Mouse (Mus musculus) G1E (cell line): ENCODE results near the gene Plekho2. TPM values are rescaled to one million over a fixed set of nuclear protein-coding genes. Genes with fewer than 3 reads are reported as not detected.

Source experiments
- ATAC-seq: 2 replicates; pipeline ENCODE4 v1.8.0; 2016; ENCODE audit warnings: mild to moderate bottlenecking; ENCODE audit not compliant: insufficient number of reproducible peaks, poor library complexity, low FRiP score, severe bottlenecking; ENCODE audit errors: extremely low read depth
- DNase-seq: peaks from one replicate; pipeline ENCODE4 v3.0.0; 2012; ENCODE audit warnings: low spot score
- H3K27me3 ChIP-seq: 2 replicates; pipeline ENCODE4 v1.6.1; 2012; ENCODE audit warnings: mild to moderate bottlenecking, low read length, inconsistent platforms; ENCODE audit not compliant: insufficient read depth
- H3K36me3 ChIP-seq: replicated peaks from 2 replicates; pipeline ENCODE3; 2012; ENCODE audit warnings: mild to moderate bottlenecking, inconsistent platforms
- H3K4me1 ChIP-seq: 2 replicates; pipeline ENCODE4 v1.6.1; 2012; ENCODE audit warnings: low read depth, low read length, inconsistent platforms, mixed read lengths; ENCODE audit not compliant: insufficient read depth
- H3K4me3 ChIP-seq: 2 replicates; pipeline ENCODE4 v1.5.1; 2012; ENCODE audit warnings: low read depth, mild to moderate bottlenecking, inconsistent platforms, low read length, moderate library complexity, mixed read lengths
- H3K9me3 ChIP-seq: replicated peaks from 2 replicates; pipeline ENCODE4 v1.6.1; 2012; ENCODE audit warnings: inconsistent platforms
- CTCF ChIP-seq: IDR thresholded peaks from 2 replicates; pipeline ENCODE4 v1.5.1; 2012; ENCODE audit warnings: low read depth, low read length, inconsistent platforms, mixed read lengths
- GATA1 ChIP-seq: IDR thresholded peaks from 2 replicates; pipeline ENCODE4 v1.6.1; 2012; ENCODE audit warnings: borderline replicate concordance, low read length, inconsistent platforms, mixed read lengths
- GATA2 ChIP-seq: IDR thresholded peaks from 2 replicates; pipeline ENCODE4 v1.6.1; 2012; ENCODE audit warnings: low read depth, low read length, inconsistent platforms, borderline replicate concordance
- POLR2AphosphoS5 ChIP-seq: IDR thresholded peaks from 2 replicates; pipeline ENCODE4 v1.6.1; 2012; ENCODE audit warnings: low read depth, low read length, inconsistent platforms; ENCODE audit not compliant: insufficient replicate concordance
- TAL1 ChIP-seq: conservative IDR thresholded peaks from 2 replicates; pipeline ENCODE4 v1.6.1; 2012; ENCODE audit warnings: low read depth, low read length, inconsistent platforms, mixed read lengths
- polyA plus RNA-seq: library from polyadenylated mRNA; stranded (reverse); fragments of >175 nt; gene quantifications from 2 replicates; pipeline ENCODE4 v1.2.3, GENCODE M21; 2012
- total RNA-seq, 2 experiments: library from RNA; stranded (forward) in 1 of 2; stranded (reverse) in 1 of 2; fragments of 200-1000 nt in 1 of 2; fragments of >200 nt in 1 of 2; fragmentation: Nextera tagmentation in 1 of 2; gene quantifications; 2 replicates each; pipeline ENCODE4 v1.2.3; 2014 to 2017

The Plekho2 gene
- total and polyA plus RNA-seq, 3 experiments, result 16.8 to 35.4 (median 26.9) TPM

DNA sequence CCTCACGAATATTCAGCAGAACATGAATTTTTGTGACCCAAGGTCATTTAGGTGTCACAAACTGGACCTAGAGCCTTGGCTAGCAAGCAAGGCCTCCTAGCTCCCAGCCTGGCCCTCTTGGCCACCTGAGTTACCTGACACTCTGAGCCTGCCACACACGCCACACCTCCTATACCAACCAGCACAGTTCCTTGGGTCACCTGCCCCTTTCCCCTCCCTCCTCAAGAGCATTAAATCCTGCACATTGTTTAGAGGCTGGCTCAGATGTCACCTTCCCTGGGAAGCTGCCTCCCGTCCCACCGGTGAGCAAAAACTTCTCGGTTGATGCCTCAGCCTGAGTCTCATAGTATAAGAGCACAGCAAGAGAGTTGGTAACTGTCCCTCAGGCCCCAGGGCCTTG, 48.6 kb downstream of the Plekho2 start:
- TF ChIP-seq TAL1 (no peak), GATA2 (no peak), CTCF (no peak), POLR2AphosphoS5 (no peak), GATA1 (no peak)
- Histone ChIP-seq H3K9me3 (no peaks in the 10 kb centered on the region), H3K4me3 (no peak overlapping the region), H3K36me3 (no peaks in the 10 kb centered on the region), H3K4me1 (peaks cover 42% of the 10 kb centered on the region), H3K27me3 (peaks cover 28% of the 10 kb centered on the region; the same call in 1 of the 2 replicates)
- DNase-seq (no peak), ATAC-seq (no peak)

GRCm38 (mm10) chr9:65529659-65530058, 50.2 kb downstream of the Plekho2 start:
- 0 out of 2 replicates have a peak, but pooled peaks have one; percentile 4 for ATAC-seq
- peaks cover 27% of the 10 kb centered on the region; the same call in 1 of the 2 replicates for H3K27me3 ChIP-seq
- H3K4me3 ChIP-seq, result no peak overlapping the region
- TF ChIP-seq GATA2 (no peak), CTCF (no peak), GATA1 (no peak), POLR2AphosphoS5 (no peak), TAL1 (no peak)
- H3K4me1 ChIP-seq, result peaks cover 28% of the 10 kb centered on the region
- no peaks in the 10 kb centered on the region for H3K36me3 ChIP-seq
- DNase-seq, result no peak
- no peaks in the 10 kb centered on the region for H3K9me3 ChIP-seq

DNA sequence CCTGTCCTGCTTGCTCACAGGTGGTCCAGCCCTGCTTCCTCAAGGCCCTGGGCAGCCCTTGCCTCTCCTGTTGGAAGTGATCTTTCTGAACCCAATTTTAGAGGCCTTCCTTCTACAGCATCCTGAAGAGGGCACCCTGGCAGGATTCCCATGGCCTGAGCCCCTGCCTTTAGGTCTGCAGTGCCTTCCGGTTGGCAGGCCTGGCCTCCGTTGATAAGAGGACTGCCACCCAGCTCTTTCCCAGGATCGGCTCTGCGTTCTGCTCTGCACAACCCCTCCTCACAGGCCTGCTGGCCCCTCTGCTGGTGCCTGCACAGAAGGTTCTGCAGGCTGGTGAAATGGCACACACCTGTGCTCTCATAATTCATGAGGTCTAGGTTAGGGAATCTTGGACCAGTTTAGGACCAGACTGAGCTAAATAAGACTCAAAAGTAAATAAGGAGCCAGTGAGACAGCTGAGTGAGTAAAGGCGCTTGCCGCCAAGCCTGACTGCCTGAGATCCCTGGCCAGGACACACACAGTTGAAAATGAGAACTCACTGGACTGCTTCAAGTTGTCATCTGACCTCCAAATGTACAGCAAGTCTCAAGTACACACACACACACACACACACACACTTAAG, 51.3 kb downstream of the Plekho2 start:
- TF ChIP-seq TAL1, result 0 out of 2 replicates have a peak, but pooled peaks have one; percentile 30
- TF ChIP-seq CTCF, result no peak
- no peak for TF ChIP-seq POLR2AphosphoS5
- TF ChIP-seq GATA1, result no peak
- no peak for TF ChIP-seq GATA2
- H3K4me1 ChIP-seq, result peaks cover 25% of the 10 kb centered on the region
- H3K27me3 ChIP-seq, result peaks cover 21% of the 10 kb centered on the region; the same call in 1 of the 2 replicates
- H3K4me3 ChIP-seq, result no peak overlapping the region
- H3K9me3 ChIP-seq, result no peaks in the 10 kb centered on the region
- ATAC-seq (peak; percentile 57; the same call in 1 of the 2 replicates), DNase-seq (peak; percentile 42)
- H3K36me3 ChIP-seq, result no peaks in the 10 kb centered on the region

DNA sequence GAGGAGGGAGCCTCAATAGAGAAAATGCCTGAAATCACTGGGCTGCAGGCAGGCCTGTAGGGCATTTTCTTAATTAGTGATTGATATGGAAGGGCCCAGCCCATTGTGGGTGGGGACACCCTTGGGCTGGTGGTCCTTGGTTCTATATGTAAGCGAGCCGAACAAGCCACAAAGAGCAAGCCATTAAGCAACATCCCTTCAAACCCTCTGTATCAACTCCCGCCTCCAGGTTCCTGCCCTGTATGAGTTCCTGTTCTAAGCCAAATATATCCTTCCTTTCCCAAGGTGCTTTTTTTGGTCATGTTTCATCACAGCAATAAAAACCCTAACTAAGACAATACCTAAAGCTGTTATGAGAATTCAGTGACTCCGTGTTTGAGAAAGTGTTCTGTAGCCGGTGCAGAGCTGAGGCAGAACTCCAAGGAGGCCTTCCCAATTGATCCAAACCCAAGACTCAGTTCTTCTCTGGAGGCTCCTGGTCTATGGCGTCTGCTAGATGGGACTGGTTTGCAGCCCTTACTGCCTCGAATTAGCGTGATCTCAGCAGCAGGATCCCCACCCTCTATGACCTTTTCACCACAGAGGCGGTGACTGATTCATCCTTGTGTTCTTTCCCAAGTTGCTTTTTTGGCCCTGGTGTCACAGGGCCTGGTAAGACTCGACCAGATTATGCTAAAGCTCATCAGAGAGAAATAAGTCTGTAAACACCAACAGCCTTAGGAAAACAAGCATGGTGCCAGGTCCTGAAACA, 54.2 kb downstream of the Plekho2 start:
- peaks cover 14% of the 10 kb centered on the region; the same call in 1 of the 2 replicates for H3K27me3 ChIP-seq
- no peak for DNase-seq
- no peak for TF ChIP-seq TAL1
- TF ChIP-seq CTCF, result no peak
- TF ChIP-seq GATA2, result no peak
- TF ChIP-seq GATA1, result no peak
- no peak for TF ChIP-seq POLR2AphosphoS5
- H3K4me1 ChIP-seq, result peaks cover 14% of the 10 kb centered on the region
- no peaks in the 10 kb centered on the region for H3K36me3 ChIP-seq
- no peaks in the 10 kb centered on the region for H3K9me3 ChIP-seq
- no peak for ATAC-seq
- no peak overlapping the region for H3K4me3 ChIP-seq

DNA sequence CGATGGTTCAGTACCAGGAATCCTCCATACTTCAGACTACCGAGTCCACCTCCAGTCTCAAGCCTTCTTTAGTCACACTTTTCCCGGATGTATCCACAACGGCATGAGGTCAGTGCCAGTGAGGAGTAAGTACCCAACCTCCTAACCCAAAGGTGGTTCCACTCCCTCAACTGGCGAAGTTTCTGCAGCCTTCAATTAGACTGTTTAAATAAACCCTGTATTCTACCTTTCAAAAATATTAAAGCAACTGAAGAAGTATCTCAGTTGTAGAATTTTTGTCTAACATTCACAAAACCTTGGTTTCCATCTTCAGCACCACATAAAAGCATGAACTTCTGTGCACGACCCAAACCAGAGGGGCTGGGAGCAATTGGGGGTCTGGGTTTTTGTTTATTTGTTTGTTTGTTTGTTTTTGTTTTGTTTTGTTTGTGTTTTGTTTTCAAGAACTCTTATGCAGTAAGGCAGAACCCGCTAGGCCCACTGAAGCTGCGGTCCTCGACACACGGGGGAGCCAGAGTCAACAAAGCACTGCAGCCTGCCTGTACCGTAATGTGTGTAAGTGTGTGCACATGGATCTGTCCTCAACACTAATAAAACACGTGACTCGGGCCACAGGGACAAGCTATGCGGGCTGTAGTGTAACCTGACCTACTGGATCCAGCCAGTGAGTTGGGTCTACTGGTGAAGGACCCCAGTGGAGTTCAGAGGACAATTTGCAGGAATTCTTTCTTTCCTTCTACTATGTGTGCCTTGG, 56.1 kb downstream of the Plekho2 start:
- DNase-seq, result peak; percentile 53
- Histone ChIP-seq H3K27me3 (peaks cover 10% of the 10 kb centered on the region), H3K4me1 (peaks cover 10% of the 10 kb centered on the region), H3K36me3 (no peaks in the 10 kb centered on the region), H3K9me3 (no peaks in the 10 kb centered on the region), H3K4me3 (no peak overlapping the region)
- ATAC-seq, result peak; percentile 40; the same call in 1 of the 2 replicates
- peak; percentile 42 for TF ChIP-seq CTCF
- no peak for TF ChIP-seq GATA1
- TF ChIP-seq TAL1, result no peak

- no peaks in the 10 kb centered on the region for H3K9me3 ChIP-seq
- no peak overlapping the region for H3K4me3 ChIP-seq
- DNase-seq (no peak), ATAC-seq (no peak)
- no peaks in the 10 kb centered on the region for H3K36me3 ChIP-seq
- peaks cover 19% of the 10 kb centered on the region for H3K27me3 ChIP-seq
- TF ChIP-seq CTCF, result no peak
- H3K4me1 ChIP-seq, result peaks cover 3% of the 10 kb centered on the region; the same call in 1 of the 2 replicates
These were observed 59.3 kb downstream of the Plekho2 start for GRCm38 (mm10) chr9:65520505-65520876.
